Mouse (Mus musculus) heart, embryonic 11.5 days (tissue): ENCODE measurements around the gene Hivep2. TPM values are rescaled to one million over a fixed set of nuclear protein-coding genes. Genes with fewer than 3 reads are reported as not detected.

Experiments used
- ATAC-seq: fragments of 200-750 bp; cut with Nextera tagmentation; replicated peaks from 2 replicates; pipeline ENCODE4 v1.8.0; 2017; ENCODE audit warnings: moderate library complexity; ENCODE audit not compliant: insufficient number of reproducible peaks, low FRiP score, low TSS enrichment
- H3K27ac ChIP-seq: fragments of 300-500 bp; sonication (generic); 2 replicates; pipeline ENCODE4 v1.5.1; 2014; ENCODE audit warnings: mild to moderate bottlenecking, low read depth, low read length
- H3K27me3 ChIP-seq: fragments of 300-500 bp; sonication (generic); 2 replicates; pipeline ENCODE4 v1.6.1; 2014; ENCODE audit warnings: mild to moderate bottlenecking, low read length, mixed read lengths; ENCODE audit not compliant: control insufficient read depth, insufficient read depth
- H3K36me3 ChIP-seq: fragments of 300-500 bp; sonication (generic); 2 replicates; pipeline ENCODE4 v1.6.1; 2014; ENCODE audit warnings: mild to moderate bottlenecking, low read length, moderate library complexity, mixed read lengths; ENCODE audit not compliant: control insufficient read depth, insufficient read depth
- H3K4me1 ChIP-seq: fragments of 300-500 bp; sonication (generic); 2 replicates; pipeline ENCODE4 v1.6.1; 2014; ENCODE audit warnings: low read length; ENCODE audit not compliant: control insufficient read depth, insufficient read depth
- H3K4me2 ChIP-seq: fragments of 300-500 bp; sonication (generic); 2 replicates; pipeline ENCODE4 v1.6.1; 2014; ENCODE audit warnings: mild to moderate bottlenecking, moderate library complexity
- H3K4me3 ChIP-seq: fragments of 300-500 bp; sonication (generic); 2 replicates; pipeline ENCODE4 v1.5.1; 2014; ENCODE audit warnings: low read depth, low read length
- H3K9ac ChIP-seq: fragments of 300-500 bp; sonication (generic); 2 replicates; pipeline ENCODE4 v1.6.1; 2014; ENCODE audit warnings: mild to moderate bottlenecking, low read depth, low read length, moderate library complexity
- H3K9me3 ChIP-seq: fragments of 300-500 bp; sonication (generic); replicated peaks from 2 replicates; pipeline ENCODE4 v1.6.1; 2016; ENCODE audit warnings: low read length; ENCODE audit not compliant: control insufficient read depth
- WGBS: fragments of 180-500 bp; shearing (Covaris S2); extraction: QIAGEN DNeasy Blood & Tissue Kit; methylation state at CpG from one replicate; pipeline ENCODE4 v1.1.7; 2014; ENCODE audit not compliant: insufficient replicate concordance; 5-methylcytosine and 5-hydroxymethylcytosine counted together
- polyA plus RNA-seq: library from polyadenylated mRNA; unstranded; fragments of >200 nt; fragmentation: Nextera tagmentation; extraction: Ambion mirVana; gene quantifications from 2 replicates; pipeline ENCODE4 v1.2.1, GENCODE M21; 2014

Gene Hivep2
- polyA plus RNA-seq, 1 experiment from 2014 or later: 8.0 TPM

GRCm38 (mm10) chr10:13982769-13983381, 17.0 kb downstream of the Hivep2 start:
- under 1% methylated on average over 33 of the region's 34 CpGs for whole genome bisulfite sequencing

GRCm38 (mm10) chr10:13983631-13984030, 17.8 kb downstream of the Hivep2 start:
- no peaks in the 10 kb centered on the region for H3K27me3 ChIP-seq
- ATAC-seq: no peak
- no peak overlapping the region for H3K4me3 ChIP-seq
- 59% methylated on average over 12 of the region's 12 CpGs for WGBS
- H3K4me1 ChIP-seq: peaks cover 20% of the 10 kb centered on the region
- H3K9ac ChIP-seq: no peak overlapping the region
- H3K36me3 ChIP-seq: no peaks in the 10 kb centered on the region
- H3K27ac ChIP-seq: peak overlapping the region; percentile 93
- H3K9me3 ChIP-seq: no peaks in the 10 kb centered on the region
- peak overlapping the region; percentile 86; the same call in 1 of the 2 replicates for H3K4me2 ChIP-seq

More at GRCm38 (mm10) chr10:13982769-13983381, 17.0 kb downstream of the Hivep2 start:
- H3K27ac ChIP-seq: peak overlapping the region; percentile 93
- H3K9me3 ChIP-seq: no peaks in the 10 kb centered on the region
- peak overlapping the region; percentile 84 for H3K9ac ChIP-seq
- H3K4me3 ChIP-seq: peak overlapping the region; percentile 64
- peaks cover 18% of the 10 kb centered on the region for H3K4me1 ChIP-seq
- no peaks in the 10 kb centered on the region for H3K36me3 ChIP-seq
- peak overlapping the region; percentile 86 for H3K4me2 ChIP-seq
- peak; percentile 86 for ATAC-seq
- no peaks in the 10 kb centered on the region for H3K27me3 ChIP-seq

- Histone ChIP-seq H3K36me3 (no peaks in the 10 kb centered on the region), H3K27me3 (no peaks in the 10 kb centered on the region), H3K4me1 (peaks cover 16% of the 10 kb centered on the region), H3K9me3 (no peaks in the 10 kb centered on the region), H3K4me3 (no peak overlapping the region), H3K4me2 (no peak overlapping the region), H3K27ac (peak overlapping the region; percentile 93; the same call in 1 of the 2 replicates), H3K9ac (no peak overlapping the region)
- ATAC-seq: no peak
These were observed 18.4 kb downstream of the Hivep2 start for GRCm38 (mm10) chr10:13984233-13984632.

- Histone ChIP-seq H3K9ac (no peak overlapping the region), H3K4me3 (no peak overlapping the region), H3K4me1 (peaks cover 20% of the 10 kb centered on the region), H3K27ac (no peak overlapping the region), H3K27me3 (no peaks in the 10 kb centered on the region), H3K9me3 (no peaks in the 10 kb centered on the region), H3K36me3 (no peaks in the 10 kb centered on the region), H3K4me2 (no peak overlapping the region)
- 87% methylated on average over 2 of the region's 2 CpGs for WGBS
- no peak for ATAC-seq
These were observed 20.7 kb downstream of the Hivep2 start for GRCm38 (mm10) chr10:13986539-13986938.

GRCm38 (mm10) chr10:13987336-13987735, 21.5 kb downstream of the Hivep2 start:
- ATAC-seq: no peak
- Histone ChIP-seq H3K27ac (no peak overlapping the region), H3K4me3 (no peak overlapping the region), H3K9me3 (no peaks in the 10 kb centered on the region), H3K9ac (no peak overlapping the region), H3K4me2 (no peak overlapping the region), H3K27me3 (no peaks in the 10 kb centered on the region), H3K36me3 (no peaks in the 10 kb centered on the region), H3K4me1 (peaks cover 20% of the 10 kb centered on the region)
- WGBS: 66% methylated on average over 3 of the region's 3 CpGs

- ATAC-seq: no peak
- Histone ChIP-seq H3K27me3 (no peaks in the 10 kb centered on the region), H3K36me3 (no peaks in the 10 kb centered on the region), H3K27ac (no peak overlapping the region), H3K9ac (no peak overlapping the region), H3K4me3 (no peak overlapping the region), H3K4me1 (peaks cover 15% of the 10 kb centered on the region), H3K4me2 (no peak overlapping the region), H3K9me3 (no peaks in the 10 kb centered on the region)
- WGBS: 56% methylated on average over 9 of the region's 9 CpGs
These were observed 22.4 kb downstream of the Hivep2 start for GRCm38 (mm10) chr10:13988280-13988679.

- Histone ChIP-seq H3K4me2 (no peak overlapping the region), H3K27me3 (no peaks in the 10 kb centered on the region), H3K4me3 (no peak overlapping the region), H3K9me3 (no peaks in the 10 kb centered on the region), H3K4me1 (peaks cover 11% of the 10 kb centered on the region), H3K27ac (no peak overlapping the region), H3K36me3 (no peaks in the 10 kb centered on the region), H3K9ac (no peak overlapping the region)
- 91% methylated on average over 4 of the region's 4 CpGs for WGBS
- ATAC-seq: no peak
These were observed 22.9 kb downstream of the Hivep2 start for GRCm38 (mm10) chr10:13988757-13989156.

- Histone ChIP-seq H3K4me3 (no peak overlapping the region), H3K9me3 (no peaks in the 10 kb centered on the region), H3K36me3 (no peaks in the 10 kb centered on the region), H3K9ac (no peak overlapping the region), H3K4me2 (no peak overlapping the region), H3K27ac (no peak overlapping the region), H3K4me1 (peaks cover 6% of the 10 kb centered on the region; the same call in 1 of the 2 replicates), H3K27me3 (no peaks in the 10 kb centered on the region)
- no peak for ATAC-seq
- 52% methylated on average over 2 of the region's 2 CpGs for WGBS
These were observed 25.0 kb downstream of the Hivep2 start for GRCm38 (mm10) chr10:13990842-13991241.

- H3K9ac ChIP-seq: no peak overlapping the region
- no peaks in the 10 kb centered on the region for H3K27me3 ChIP-seq
- H3K9me3 ChIP-seq: no peaks in the 10 kb centered on the region
- ATAC-seq: no peak
- no peak overlapping the region for H3K27ac ChIP-seq
- peaks cover 4% of the 10 kb centered on the region; the same call in 1 of the 2 replicates for H3K4me1 ChIP-seq
- no peak overlapping the region for H3K4me2 ChIP-seq
- H3K36me3 ChIP-seq: no peaks in the 10 kb centered on the region
- 82% methylated on average over 6 of the region's 6 CpGs for WGBS
- H3K4me3 ChIP-seq: no peak overlapping the region
These were observed 27.5 kb downstream of the Hivep2 start for GRCm38 (mm10) chr10:13993411-13993810.
